Mouse (Mus musculus) cortical plate, adult 2 months (tissue): ENCODE measurements at regions not wholly inside any gene's neighbourhood (a gene's known extent, or its start where the extent isn't known, plus 50 kb on each side); places are given as distances from the start of the nearest gene placed in this dataset.

Experiments
- CTCF ChIP-seq: fragments of 200-500 bp; IDR thresholded peaks from 2 replicates; pipeline ENCODE4 v1.5.1; 2011; ENCODE audit warnings: mild to moderate bottlenecking, control low read depth, low read length; ENCODE audit not compliant: insufficient read depth; ENCODE audit errors: extremely low read depth
- POLR2A ChIP-seq: fragments of 200-500 bp; IDR thresholded peaks from 2 replicates; pipeline ENCODE4 v1.6.1; 2011; ENCODE audit warnings: mild to moderate bottlenecking, low read length, control low read depth; ENCODE audit not compliant: insufficient read depth; ENCODE audit errors: extremely low read depth

DNA sequence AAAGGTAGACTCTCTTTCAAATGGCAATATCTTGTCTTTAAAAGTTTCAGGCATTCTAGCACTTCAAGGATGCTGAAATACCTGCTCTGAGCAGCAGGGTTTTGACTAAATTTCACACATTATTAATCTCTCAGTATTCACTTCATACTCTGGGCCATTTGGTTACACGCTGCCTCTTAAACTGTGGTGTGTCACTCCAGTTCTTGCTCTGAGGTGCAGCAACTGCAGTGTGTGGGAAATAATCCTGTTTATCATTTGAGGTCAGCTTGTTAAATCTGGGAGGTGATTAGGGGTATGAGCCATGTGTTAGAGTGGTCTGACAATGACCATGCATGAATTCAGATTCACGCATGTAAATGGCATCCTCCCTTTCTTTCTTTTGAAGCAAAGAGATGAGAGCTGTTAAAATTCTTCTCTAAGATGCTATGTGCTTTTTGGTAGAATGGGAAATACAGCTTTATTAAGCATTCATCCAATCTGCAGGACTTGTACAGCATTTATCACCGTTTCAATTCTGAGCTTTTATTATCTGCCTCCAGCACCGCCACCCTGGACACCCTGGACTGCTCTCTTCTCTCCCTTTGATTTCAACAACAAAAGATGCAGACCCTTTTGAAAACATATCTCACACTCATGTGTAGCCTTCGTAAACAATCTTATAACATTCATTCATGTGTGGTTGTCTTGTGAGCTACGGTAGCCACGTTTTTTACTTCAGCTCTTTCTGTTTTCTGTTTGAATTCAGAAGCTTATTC is 362.4 kb upstream of the Gm38303 start:
- TF ChIP-seq CTCF (no peak), POLR2A (no peak)
